Mouse (Mus musculus) C2C12 (cell line): ENCODE data around the gene Ric8b. TPM values are rescaled to one million over a fixed set of nuclear protein-coding genes. Genes with fewer than 3 reads are reported as not detected.

ENCODE experiments used
- H3K27me3 ChIP-seq: one replicate; pipeline ENCODE4 v1.6.1; 2011; ENCODE audit not compliant: control insufficient read depth, insufficient read depth, insufficient read length
- H3K36me3 ChIP-seq: one replicate; pipeline ENCODE4 v1.6.1; 2011; ENCODE audit not compliant: control insufficient read depth, insufficient read depth
- H3K4me3 ChIP-seq: one replicate; pipeline ENCODE4 v1.5.1; 2011; ENCODE audit warnings: mild to moderate bottlenecking, control low read depth; ENCODE audit not compliant: poor library complexity, insufficient read depth, severe bottlenecking
- H3K79me2 ChIP-seq: one replicate; pipeline ENCODE4 v1.6.1; 2011; ENCODE audit not compliant: control insufficient read depth, insufficient read depth
- H3K79me3 ChIP-seq: one replicate; pipeline ENCODE4 v1.6.1; 2011; ENCODE audit warnings: low read depth, control low read depth
- H3ac ChIP-seq: one replicate; pipeline ENCODE3; 2011; ENCODE audit warnings: low read depth; ENCODE audit not compliant: control insufficient read depth, insufficient read length
- CEBPB ChIP-seq: IDR thresholded peaks from one replicate; pipeline ENCODE4 v1.6.1; 2011; ENCODE audit warnings: low read depth, mild to moderate bottlenecking, control low read depth, moderate library complexity
- CTCF ChIP-seq: IDR thresholded peaks from one replicate; pipeline ENCODE4 v1.5.1; 2011; ENCODE audit not compliant: control insufficient read depth, insufficient read depth, insufficient read length
- FOSL1 ChIP-seq: IDR thresholded peaks from one replicate; pipeline ENCODE4 v1.8.0; 2011; ENCODE audit warnings: mild to moderate bottlenecking, low read length; ENCODE audit not compliant: poor library complexity, insufficient read depth, severe bottlenecking
- MAX ChIP-seq: IDR thresholded peaks from one replicate; pipeline ENCODE4 v1.6.1; 2011; ENCODE audit warnings: mild to moderate bottlenecking, control low read depth
- MYOD1 ChIP-seq: IDR thresholded peaks from one replicate; pipeline ENCODE4 v1.6.1; 2011; ENCODE audit warnings: low read depth; ENCODE audit not compliant: control insufficient read depth, insufficient read length
- MYOG ChIP-seq: IDR thresholded peaks from one replicate; pipeline ENCODE4 v1.6.1; 2011; ENCODE audit not compliant: control insufficient read depth, insufficient read length; ENCODE audit errors: extremely low read depth
- USF1 ChIP-seq: IDR thresholded peaks from one replicate; pipeline ENCODE4 v1.6.1; 2011; ENCODE audit warnings: low read depth, mild to moderate bottlenecking, control low read depth, moderate library complexity
- polyA plus RNA-seq: library from polyadenylated mRNA; unstranded; fragments of >200 nt; fragmentation: generic; extraction: Trizol; gene quantifications from one replicate; pipeline ENCODE4 v1.2.1, GENCODE M21; 2012; ENCODE audit warnings: missing spikeins

The Ric8b gene
- polyA plus RNA-seq, 1 experiment, result 6.4 TPM

DNA sequence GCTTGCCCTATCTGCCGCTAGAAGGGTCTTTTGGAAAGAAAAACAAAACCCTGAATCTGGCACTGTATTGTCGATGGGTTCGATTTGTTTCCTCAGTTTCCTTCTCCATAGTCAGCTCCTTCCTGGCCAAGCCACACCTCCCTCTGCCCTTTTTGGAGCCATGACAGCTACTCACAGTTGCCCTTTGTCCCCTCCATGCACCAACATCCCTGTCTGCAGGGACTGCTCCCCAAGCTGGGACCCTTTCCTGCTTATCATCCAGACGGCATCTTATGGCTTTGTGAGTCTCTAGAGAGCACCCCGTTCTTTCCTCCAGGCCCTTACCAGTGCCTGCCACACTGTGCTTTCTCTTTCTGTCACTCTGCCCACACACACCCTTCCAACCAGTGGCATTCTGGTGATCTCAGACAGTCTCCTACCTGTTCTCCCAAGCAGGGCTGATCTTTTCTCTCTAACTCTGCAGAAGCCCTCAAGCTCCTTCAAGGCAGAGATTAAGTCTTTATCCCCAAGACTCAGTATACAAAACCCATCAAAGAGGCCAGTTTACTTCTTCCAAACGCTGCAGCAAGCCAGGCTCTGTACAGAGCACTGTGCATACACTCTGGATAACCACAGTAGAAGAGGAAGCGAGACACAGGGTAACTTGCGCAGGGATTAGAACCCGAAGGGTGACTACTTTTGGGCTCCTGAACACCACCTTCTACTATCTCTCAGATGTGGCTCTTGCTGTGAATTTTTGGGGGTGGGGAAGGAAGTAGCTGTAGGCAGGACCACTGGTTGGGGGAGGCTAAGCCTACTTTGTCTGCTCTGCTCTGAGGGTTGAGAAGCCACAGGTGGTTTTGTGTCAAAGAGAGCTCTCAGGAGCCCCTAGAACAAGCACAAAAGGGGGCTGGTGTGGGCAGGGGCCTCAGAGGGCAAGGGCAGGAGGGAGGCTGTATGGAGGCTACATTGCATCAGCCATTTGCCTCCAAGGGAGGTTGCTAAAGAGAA, 20.2 kb upstream of the Ric8b start:
- no peaks in the 10 kb centered on the region for H3K36me3 ChIP-seq
- no peak overlapping the region for H3ac ChIP-seq
- TF ChIP-seq MYOG (no peak), CTCF (no peak), FOSL1 (no peak), MYOD1 (no peak), USF1 (no peak)

DNA sequence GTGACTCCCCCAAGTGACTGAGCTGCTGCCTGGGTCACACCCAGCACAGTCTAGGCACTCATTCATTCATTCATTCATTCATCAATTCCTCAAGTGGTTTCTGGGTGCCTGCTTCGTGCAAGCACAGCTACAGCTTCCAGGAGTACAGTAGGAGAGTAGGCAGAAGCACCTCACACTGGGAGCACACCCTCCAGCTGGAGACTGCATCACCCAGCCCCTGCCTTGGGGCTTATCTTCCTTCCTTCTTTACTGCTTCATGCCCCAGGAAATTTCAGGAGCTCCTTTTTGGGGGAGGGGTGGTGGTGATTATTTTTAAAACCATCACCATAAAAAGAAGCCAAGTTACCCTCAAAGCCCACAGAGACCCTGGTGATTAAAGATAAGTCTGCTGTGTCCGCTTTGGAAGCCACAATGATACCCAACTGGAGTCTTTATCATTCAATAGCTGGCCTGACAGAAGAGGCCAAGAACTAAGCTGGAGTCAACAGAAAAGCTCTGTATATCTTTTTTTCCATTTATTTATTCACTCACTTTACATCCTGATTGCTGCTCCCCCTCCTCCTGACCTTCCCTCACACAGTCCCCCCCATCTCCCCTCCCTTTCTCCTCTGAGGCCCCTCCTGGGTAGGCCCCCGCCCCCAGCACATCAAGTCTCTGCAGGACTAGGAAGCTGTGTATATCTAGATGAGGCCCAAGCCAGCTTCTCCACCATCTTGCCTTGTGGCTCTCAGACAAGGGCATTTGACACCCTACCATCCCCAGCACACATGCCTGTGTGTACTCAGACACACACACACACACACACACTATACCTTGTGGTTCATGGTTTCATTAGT, 19.1 kb upstream of the Ric8b start:
- Histone ChIP-seq H3K4me3 (no peak overlapping the region), H3ac (no peak overlapping the region), H3K79me3 (no peaks in the 10 kb centered on the region), H3K79me2 (no peaks in the 10 kb centered on the region), H3K27me3 (no peaks in the 10 kb centered on the region), H3K36me3 (no peaks in the 10 kb centered on the region)
- TF ChIP-seq MAX (no peak), CTCF (no peak), USF1 (no peak), MYOG (no peak), CEBPB (no peak), FOSL1 (no peak), MYOD1 (no peak)

More for the DNA sequence above, 20.2 kb upstream of the Ric8b start:
- Histone ChIP-seq H3K27me3 (no peaks in the 10 kb centered on the region), H3K4me3 (no peak overlapping the region), H3K79me2 (no peaks in the 10 kb centered on the region), H3K79me3 (no peaks in the 10 kb centered on the region)

DNA sequence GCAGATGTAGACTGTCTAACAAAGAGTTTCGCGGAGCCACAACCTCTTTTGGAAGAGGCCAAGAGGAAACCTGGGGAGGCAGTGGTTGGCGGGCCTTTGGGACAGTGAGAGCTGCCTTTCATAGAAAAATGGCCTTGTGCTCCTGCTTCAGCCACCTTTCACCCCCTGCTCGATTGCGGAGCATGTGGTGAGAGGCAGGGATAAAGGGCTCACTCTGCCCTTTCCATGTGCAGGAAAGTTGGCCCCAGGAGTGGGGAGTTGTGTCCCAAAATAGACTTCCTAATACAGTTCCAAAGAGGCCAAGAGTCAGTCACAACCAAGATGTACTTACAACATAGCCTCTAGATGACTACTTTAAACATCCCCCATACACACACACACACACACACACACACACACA, 15.7 kb upstream of the Ric8b start:
- Histone ChIP-seq H3K27me3 (no peaks in the 10 kb centered on the region), H3ac (no peak overlapping the region), H3K4me3 (no peak overlapping the region), H3K79me2 (no peaks in the 10 kb centered on the region), H3K36me3 (no peaks in the 10 kb centered on the region), H3K79me3 (no peaks in the 10 kb centered on the region)
- TF ChIP-seq USF1 (no peak), MYOG (no peak), MYOD1 (no peak), CTCF (no peak), CEBPB (no peak), MAX (no peak), FOSL1 (no peak)

DNA sequence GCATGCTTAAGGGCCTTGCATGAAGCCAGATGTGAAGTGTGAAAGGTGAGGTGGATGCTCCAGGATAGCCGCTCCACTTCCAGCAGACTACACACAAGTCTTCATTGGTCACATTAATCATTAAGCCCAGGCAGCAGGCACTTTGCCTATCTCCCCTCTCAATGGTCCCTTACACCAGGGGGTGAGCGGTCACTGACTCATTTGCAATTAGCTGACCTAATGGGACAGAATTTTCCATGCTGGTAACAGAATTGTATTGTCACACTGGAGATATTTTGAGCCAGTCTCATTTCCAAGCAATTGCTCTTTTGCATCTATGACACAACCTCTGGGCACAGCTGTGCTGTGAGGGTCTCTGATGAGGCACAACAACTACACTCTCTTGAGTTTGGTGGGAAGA, 15.2 kb upstream of the Ric8b start:
- Histone ChIP-seq H3K27me3 (no peaks in the 10 kb centered on the region), H3ac (no peak overlapping the region), H3K36me3 (no peaks in the 10 kb centered on the region), H3K4me3 (no peak overlapping the region), H3K79me3 (no peaks in the 10 kb centered on the region), H3K79me2 (no peaks in the 10 kb centered on the region)
- TF ChIP-seq CTCF, result no peak
- peak; percentile 33 for TF ChIP-seq MYOD1

DNA sequence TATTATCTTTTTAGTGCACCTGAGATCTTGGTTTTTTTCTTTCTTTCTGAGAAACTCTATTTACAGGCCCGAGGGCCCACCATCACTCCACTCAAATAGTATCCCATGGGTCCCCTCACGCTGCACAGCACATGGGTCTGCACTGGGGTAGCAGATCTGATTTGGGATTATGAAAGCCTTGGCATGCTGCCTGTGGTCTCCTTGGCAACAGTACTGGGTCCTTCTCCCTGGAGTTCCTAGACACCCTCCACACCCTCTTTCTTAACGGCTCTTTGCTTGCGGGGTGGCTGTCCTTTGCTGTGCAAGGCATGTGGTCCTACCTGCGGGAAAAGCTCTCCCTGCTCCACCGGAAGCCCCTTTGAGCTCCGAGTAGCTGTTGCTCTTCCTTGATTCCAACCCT, 14.1 kb upstream of the Ric8b start:
- Histone ChIP-seq H3K79me3 (no peaks in the 10 kb centered on the region), H3K36me3 (no peaks in the 10 kb centered on the region), H3K27me3 (no peaks in the 10 kb centered on the region), H3ac (no peak overlapping the region), H3K79me2 (no peaks in the 10 kb centered on the region), H3K4me3 (no peak overlapping the region)
- TF ChIP-seq MAX (no peak), FOSL1 (no peak), CTCF (no peak), CEBPB (no peak), USF1 (no peak), MYOG (no peak), MYOD1 (no peak)
